Mouse (Mus musculus): Measurements from ENCODE around the gene Fahd1.

Gene Fahd1

DNA sequence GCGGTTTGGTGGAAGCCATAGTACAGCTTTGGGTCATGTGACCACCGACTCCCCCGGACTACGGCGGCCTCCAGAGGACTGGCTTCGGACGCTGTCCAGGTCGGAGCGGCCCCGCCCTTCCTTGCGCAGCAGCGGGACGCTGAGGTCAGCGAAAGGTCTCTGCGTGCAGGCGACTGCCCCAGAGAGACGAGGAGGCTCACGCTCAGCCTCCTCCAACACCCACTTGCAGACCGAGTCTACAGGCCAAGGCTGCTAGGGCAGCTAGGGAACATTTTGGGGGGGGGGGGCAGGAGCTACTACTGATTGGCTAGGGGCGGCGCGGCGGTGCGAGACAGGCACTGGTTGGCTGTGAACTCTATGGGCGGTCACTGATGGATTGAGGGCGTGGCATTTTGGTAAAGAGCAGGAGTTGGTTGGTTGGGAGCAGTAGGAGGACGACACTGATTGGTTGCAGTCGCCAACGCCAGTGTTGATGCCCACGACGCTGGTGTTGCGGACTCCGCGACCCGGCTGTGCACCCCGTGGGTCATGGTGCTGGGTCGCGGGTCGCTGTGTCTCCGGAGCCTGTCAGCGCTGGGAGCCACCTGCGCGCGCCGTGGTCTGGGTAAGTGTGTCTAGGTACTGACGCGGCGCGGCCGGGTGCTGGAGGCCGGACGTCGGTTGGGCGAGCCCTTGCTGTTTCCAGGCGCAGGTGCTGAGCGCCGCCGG, at the start of gene Fahd1:
TSS of gene Fahd1 (minus strand) at position 300 of the 708 bp plus-strand sequence.
- DNase-seq (ENCODE audit: extremely low read depth, low read depth, low spot score) = peak; percentile 70

DNA sequence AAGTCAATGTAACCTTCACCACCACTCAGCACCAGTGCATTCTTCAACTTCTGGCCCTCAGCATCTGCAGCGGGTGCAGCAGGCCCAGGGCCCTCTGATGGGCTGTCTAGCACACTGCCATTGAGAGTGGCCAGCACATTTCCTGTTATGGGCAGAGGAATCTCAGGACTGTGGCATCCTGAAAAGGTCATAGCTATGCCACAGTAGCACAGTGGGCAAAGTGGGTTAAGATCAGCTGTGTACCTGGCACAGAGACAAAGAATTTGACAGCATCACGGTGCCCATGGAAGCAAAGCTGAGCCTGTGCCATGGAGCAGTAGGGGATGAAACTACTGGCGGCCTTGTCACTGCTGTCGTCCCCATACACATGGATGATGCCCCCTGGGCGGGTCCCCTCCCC, 49.0 kb upstream of the Fahd1 start:
- no peak for DNase-seq (ENCODE audit: extremely low read depth, low read depth, low spot score)

DNA sequence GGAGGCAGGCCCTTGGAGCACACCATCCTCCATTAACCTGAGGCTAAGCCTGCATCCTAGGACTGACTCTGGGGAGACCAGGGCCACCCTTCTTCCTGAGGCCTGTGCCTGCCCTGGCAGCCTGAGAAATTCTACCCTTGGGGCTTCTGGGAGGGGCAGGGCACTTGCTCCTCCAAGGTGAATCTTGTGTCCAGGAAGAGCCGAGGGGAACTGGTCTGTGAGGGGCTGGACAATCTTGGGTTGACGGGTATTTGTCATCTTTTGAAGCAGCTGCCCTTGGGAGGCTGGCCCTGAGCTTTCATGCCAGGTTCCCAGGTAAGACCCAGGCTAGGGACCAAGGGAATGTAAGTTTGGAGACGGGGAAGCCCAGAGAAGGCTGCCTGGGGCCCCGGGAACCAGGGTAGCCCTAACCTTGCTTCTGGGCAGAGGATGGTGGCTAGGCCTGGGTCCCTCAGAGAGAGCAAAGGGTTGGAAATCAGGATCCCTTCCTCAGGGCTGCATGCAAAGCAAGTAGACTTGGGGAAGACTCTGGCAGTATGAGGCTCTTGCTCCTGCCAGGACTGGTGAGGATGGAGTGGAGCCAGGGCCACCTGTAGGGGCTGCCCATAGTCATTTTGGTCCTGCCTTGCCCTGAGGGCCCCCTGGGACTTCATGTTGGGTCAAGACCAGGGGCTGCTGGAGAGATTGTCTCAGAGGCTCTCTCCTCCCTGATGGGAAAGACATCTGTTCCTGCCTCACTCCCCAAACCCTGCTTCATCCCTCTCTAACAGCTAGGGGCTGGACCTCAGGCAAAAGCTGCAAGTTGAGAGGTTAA, 48.1 kb upstream of the Fahd1 start:
- DNase-seq (ENCODE audit: extremely low read depth, low read depth, low spot score) = no peak

DNA sequence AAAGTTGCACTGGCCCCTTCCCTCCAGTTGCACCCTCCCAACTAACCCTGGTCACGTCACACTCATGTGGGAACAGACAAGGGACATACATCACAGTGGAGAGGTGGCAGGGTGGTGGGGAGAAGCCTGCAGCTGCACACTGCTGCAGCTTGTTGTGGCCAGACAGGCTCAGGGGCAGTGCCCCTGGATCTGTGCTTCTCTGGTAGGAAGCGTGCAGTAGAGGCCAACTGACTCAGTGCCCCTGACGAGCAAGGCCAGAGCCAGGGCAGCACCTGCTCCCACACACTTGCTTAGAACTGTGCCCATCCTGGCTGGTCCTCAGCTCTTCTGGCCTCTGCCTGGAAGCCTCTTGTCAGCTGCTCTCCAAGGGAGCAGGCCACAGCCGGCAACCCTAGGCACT, 47.4 kb upstream of the Fahd1 start:
- DNase-seq (ENCODE audit: extremely low read depth, low read depth, low spot score) = no peak

DNA sequence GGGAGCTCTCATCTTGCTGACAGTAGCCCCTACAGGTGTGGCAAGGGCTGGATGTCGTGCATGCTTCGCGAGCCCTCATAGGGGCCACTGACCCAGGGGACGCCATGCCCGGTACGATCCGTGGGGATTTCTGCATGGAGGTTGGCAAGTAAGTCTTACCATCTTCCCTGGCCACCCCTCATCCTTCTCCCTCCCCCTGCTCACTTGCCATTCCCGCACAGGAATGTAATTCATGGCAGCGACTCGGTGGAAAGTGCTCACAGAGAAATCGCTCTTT, 46.8 kb upstream of the Fahd1 start:
- no peak for DNase-seq (ENCODE audit: extremely low read depth, low read depth, low spot score)

DNA sequence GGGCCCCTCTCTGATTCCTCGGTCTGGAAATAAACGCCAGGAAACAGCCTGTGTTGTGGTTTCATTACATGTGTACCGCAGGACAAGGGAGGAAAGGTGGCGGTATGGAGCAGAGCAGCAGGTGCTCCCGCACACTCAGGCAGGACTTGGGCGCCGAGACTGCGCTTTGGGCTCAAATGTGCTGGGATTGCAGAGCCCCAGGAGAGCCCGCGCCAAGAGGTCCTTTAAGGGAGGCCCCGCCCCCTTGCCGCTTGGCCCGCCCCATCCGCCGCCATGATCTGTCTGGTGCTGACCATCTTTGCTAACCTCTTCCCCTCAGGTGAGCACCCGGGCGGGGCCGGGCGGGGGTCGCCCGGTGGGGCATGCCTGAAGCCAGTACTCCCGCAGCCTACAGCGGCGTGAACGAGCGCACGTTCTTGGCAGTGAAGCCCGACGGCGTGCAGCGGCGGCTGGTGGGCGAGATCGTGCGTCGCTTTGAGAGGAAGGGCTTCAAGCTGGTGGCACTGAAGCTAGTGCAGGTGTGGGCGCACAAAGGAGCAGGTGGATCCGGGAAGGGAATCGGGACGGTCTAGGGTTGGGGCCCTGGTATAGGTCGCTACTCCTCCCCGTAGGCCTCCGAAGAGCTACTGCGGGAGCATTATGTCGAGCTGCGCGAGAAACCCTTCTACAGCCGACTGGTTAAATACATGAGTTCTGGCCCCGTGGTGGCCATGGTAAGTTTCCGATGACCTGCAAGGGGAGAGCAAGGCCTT, 46.3 kb upstream of the Fahd1 start, which contains the start of gene Nme3:
TSS of gene Nme3 (plus strand) at position 260 of the 752 bp plus-strand sequence.
- no peak for DNase-seq (ENCODE audit: extremely low read depth, low read depth, low spot score)

DNA sequence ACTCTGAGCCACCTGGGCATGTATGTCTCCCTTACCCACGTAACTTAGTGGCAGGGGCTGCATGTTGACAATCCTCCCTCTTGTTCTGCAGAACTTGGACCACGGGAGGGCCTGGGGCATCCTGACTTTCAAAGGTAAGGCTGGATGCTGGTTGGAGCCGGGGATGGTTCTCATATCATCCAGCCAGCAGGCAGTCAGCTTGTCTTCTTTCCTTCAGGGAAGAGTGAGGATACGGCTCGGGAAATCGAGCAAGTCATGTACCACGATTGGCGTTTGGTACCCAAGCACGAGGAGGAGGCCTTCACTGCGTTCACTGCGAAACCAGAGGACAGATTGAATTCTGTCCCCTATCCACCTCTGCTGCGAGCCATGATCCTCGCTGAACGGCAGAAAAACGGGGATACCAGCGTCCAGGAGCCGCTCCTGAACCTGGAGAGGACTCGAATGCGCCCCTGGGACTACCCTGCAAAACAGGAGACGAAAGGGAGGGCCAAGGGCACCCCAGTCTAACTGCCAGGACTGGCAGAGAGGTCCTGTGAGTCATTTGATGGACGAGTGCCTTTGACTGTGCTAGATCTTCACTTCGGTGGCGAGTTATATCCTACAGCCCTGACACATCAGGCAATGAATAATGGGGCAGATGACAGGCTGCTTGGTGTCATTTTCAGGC, 45.5 kb upstream of the Fahd1 start:
- DNase-seq (ENCODE audit: extremely low read depth, low read depth, low spot score) = no peak

DNA sequence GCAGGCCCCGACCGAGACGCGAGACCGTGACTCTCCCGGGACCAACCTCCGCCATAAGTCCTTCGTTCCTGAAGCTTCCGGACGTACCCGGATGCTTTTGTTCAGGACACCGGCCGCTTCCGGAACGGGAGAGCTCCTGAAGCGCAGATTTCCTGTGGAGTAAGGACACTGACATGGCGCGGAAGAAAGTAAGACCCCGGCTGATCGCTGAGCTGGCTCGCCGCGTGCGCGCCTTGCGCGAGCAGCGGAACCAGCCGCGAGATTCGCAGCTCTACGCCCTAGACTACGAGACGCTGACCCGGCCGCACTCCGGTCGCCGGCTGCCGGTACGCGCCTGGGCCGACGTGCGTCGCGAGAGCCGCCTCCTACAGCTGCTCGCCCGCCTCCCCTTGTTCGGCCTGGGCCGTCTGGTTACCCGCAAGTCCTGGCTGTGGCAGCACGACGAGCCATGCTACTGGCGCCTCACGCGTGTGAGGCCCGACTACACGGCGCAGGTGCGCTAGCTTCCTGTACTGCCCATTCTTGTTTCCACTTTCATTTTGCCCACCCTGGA, 44.9 kb upstream of the Fahd1 start, which contains the start of the genes Eme2 and Mrps34:
TSS of gene Eme2 (minus strand) at position 93 of the 553 bp plus-strand sequence.
TSS of gene Mrps34 (plus strand) at position 122 of the 553 bp plus-strand sequence.
- no peak for DNase-seq (ENCODE audit: extremely low read depth, low read depth, low spot score)

DNA sequence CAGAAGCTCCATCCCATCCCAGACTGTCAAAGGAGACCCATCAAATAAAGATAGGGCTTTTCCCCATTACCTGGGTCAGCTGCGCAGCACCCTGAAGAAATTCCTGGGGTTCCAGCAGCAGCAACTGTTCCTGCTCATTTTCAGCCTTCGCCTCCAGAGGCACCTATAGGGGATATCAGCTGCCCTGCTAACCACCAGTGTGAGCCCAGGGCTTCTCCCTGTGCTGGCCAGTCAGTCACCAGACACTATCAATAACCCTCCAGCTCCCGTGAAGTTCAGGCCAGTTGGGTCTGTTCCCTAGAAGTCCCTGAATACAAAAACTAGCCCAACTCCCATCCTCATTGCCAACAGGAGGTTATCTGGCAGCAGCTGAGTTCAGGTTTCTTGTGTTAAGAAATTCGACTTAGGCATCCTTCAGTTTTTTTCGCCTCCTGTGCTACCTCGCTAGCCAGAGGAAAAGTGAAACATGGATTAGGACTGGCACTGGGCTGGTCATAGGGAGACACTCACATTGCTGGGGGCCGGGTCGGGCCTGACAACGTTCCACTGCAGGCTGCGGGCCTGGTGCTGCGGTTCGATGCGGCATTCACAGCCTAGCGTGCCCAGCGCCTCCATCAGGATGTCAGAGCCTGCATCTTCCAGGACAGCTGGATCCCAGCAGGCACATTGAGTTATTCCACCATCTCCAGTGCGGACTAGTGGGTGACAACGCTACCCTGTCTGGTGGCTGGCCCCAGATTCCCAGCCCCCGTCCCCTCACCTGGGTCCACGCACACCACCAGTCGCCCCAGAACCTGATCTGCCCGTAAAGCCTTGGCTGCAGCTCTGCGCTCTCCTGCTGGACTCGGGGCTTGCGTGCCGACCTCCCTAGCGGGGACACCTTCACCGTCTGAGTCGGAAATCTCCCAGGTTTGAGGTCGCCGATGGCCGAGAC, 44.2 kb upstream of the Fahd1 start:
- DNase-seq (ENCODE audit: extremely low read depth, low read depth, low spot score) = no peak

DNA sequence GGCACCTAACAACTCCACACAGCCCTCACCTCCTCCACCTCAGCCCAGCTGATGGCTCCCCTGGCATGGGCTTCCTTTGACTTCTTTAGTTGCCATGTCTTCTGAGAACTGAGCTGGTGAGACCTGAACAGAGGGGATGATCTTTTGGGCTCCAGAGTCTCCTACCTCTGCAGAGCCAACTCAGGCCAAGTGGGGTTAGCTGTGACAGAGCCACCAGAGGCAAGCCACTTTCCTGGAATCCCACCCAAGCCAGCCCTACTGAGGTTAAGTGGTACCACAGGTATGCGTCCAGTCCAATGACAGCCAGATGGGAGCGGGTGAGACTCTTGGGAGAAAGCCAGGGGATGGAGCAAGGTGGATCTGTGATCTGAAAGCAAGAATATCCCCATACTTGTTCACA, 43.1 kb upstream of the Fahd1 start:
- no peak for DNase-seq (ENCODE audit: extremely low read depth, low read depth, low spot score)

DNA sequence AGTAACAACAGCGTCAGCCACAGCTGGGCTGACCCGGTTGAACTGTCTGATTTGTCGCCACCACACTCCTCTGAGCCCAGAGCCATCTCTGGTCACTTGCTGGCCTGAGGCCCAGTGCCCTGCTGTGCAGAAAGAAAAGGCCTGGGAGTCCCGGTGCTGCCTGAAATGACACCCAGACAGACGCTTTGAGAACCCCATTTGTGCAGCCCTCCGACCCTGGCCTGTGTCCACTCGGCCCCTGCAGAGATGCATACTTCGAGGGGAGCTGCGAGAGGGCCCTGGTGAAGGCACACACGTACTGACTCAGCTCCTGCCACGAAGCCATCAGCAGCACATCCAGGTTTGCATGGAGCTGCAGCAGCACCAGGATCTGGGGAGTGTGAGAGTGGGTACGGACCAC, 42.6 kb upstream of the Fahd1 start:
- DNase-seq (ENCODE audit: extremely low read depth, low read depth, low spot score) = no peak

DNA sequence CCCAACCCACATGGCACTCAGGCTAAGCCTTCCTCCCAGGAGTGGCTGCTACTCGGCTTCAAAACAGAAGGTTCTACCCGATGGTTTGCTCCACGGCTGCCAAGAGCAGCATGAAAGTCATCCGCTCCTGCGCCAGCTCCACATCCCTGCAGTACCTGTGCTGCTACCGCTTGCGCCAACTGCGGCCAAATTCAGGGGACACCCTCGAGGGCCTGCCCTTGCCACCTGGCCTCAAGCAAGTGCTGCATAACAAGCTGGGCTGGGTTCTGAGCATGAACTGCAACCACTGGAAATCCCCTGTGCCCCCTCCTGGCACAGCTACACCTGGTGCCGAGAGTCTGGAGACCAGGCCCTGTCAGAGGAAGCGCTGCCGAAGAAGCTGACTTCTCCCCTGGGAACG, 41.2 kb upstream of the Fahd1 start:
- no peak for DNase-seq (ENCODE audit: extremely low read depth, low read depth, low spot score)

DNA sequence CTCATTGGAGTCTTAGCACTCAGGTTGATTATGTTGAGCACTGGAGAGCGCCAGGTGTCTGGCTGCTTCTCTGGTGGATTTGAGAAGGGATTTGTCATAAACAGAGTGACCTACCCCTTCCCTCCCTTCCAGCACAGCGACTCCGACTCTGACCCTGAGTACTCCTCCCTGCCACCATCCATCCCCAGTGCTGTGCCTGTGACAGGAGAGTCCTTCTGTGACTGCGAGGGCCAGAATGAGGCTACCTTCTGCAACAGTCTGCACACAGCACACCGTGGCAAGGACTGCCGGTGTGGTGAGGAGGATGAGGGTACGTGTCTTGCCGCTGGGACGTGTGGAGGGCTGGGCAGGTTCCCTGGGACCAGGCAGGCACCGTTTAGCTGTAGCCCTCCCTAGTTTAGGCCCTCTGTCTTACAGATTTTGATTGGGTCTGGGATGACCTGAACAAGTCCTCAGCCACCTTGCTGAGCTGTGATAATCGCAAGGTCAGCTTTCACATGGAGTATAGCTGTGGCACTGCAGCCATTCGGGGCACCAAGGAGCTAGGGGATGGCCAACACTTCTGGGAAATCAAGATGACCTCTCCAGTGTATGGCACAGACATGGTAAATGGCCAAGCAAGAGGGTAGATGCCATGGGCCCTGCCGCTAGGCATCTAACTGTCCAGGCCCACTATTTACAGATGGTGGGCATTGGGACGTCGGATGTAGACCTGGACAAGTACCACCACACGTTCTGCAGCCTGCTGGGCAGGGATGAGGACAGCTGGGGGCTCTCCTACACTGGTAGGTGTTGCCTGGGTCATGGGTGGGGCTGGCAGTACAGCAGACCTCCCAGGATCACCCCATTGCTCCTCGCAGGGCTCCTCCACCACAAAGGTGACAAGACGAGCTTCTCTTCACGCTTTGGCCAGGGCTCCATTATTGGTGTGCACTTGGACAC, 40.3 kb upstream of the Fahd1 start:
- no peak for DNase-seq (ENCODE audit: extremely low read depth, low read depth, low spot score)

DNA sequence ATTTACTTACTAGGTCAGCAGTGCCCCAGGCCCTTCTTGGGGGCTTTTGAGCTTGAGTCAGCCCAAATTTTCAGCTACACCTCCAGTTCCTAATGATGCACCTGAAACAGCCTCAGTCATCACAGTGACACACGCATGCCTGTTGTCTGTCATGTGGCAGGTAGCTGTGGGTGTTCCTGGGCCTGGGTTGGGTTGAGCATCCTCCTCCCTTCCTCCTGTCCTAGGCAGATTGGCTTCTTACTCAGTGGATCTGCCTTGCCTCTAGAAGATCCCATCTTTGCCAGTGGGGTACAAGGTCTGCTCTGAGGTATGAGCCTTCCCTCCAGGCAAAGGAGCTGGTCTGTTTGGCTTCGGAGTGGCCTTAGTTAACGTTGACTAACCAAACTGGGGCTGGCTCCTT, 38.7 kb upstream of the Fahd1 start:
- DNase-seq (ENCODE audit: extremely low read depth, low read depth, low spot score) = no peak

DNA sequence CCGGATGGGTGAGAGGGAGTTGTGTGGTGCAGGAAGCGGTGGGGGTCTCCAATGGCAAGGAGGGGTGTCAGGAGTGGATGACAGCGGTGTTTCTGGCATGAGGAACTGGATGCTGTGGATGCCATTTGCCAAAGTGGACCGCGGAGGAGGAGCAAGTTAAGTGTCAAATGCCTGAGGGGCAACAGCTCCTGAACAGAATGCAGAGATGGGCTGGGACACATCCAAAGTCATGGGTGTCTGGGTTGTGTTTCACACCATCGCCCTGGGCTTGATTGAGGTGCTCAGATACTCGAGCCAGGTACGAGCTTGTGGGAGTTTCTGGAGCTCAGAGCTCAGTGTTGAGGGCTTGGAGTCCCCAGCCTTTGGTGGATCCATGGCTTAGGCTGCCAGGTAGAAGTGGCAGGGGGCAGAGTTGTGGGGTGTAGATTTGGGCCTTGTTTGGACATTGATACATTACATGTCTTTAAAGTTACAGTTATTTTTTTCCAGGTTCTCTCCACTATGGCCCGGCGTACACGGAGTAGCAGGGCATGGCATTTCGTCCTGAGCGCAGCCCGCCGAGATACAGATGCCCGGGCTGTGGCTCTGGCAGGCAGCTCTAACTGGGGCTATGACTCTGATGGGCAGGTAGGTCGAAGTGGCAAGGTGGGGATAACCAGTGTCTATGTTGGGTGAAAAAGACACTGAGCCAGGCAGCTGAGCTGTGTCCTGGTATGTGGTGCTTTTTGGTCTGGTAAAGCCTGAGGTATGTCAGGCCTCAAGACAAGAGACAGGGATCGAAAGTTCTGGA, 37.3 kb upstream of the Fahd1 start:
- peak; percentile 78 for DNase-seq (ENCODE audit: extremely low read depth, low read depth, low spot score)

DNA sequence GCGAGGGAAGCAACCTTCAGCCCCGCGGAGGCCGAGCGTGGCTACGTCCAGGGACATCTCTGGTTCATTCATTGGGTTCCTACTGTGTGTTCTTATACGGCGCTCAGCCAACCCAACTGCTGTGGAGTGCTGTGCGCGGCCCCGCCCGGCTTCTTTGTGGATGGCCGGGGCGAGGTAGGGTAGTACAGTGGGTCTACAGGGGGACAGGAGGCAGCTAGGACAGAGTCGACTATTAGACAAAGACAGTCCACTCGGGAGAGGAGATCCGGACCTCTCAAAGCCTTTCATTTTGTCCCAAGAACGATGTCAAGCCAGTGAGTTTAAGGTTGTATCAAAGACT, 36.7 kb upstream of the Fahd1 start:
- no peak for DNase-seq (ENCODE audit: extremely low read depth, low read depth, low spot score)

DNA sequence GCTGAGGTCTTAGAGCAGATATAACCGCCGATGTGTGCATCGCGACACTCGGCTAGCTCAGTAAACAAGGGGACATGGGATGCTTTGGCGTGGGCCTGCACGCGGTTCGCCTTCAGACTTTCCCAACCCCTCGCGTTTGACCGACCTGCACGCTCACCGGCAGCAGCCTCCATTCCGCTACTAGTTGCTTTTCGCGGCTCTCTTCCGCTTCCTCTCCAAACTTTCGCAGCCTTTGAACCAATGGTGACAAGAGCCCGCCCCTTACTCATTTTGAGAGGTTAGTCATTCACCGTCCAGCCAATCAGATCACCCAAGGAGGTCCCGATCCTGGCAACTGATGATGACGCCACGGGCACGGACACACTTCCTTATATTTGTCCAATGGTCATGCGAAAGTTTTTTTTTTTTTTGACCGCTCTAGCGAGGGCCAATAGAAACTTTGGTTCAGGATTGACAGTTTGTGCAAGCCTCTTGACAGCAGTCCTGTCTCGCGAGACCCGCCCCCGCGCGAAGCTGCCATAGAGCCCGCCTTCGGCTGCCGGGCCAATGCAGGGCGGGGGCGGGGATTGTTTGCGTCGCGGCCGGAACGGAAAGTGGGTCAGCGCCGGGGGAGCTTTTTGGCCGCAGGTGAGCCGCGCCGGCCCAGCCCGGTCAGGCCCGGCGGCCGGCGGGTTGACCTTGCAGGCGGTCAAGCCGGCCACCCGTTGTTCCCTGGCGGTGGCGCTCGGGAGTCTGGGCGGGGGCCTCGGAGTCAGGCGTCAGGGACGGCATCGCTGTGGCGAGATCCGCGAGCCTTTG, 36.2 kb upstream of the Fahd1 start, which contains the start of the genes Nubp2 and Spsb3:
TSS of gene Nubp2 (minus strand) at position 216 of the 798 bp plus-strand sequence.
TSS of gene Spsb3 (plus strand) at position 510 of the 798 bp plus-strand sequence.
- DNase-seq (ENCODE audit: extremely low read depth, low read depth, low spot score) = peak; percentile 99
